Mouse (Mus musculus) heart, embryonic 11.5 days (tissue): Measurements from ENCODE around the gene Plcd1. TPM values are rescaled to one million over a fixed set of nuclear protein-coding genes. Genes with fewer than 3 reads are reported as not detected.
A peak's percentile ranks its signal among the peaks of the same experiment; 100 is the strongest.

ENCODE experiments used
- ATAC-seq: fragments of 200-750 bp; cut with Nextera tagmentation; replicated peaks from 2 replicates; pipeline ENCODE4 v1.8.0; 2017; ENCODE audit warnings: moderate library complexity; ENCODE audit not compliant: insufficient number of reproducible peaks, low FRiP score, low TSS enrichment
- H3K27ac ChIP-seq: fragments of 300-500 bp; sonication (generic); 2 replicates; pipeline ENCODE4 v1.5.1; 2014; ENCODE audit warnings: mild to moderate bottlenecking, low read depth, low read length
- H3K27me3 ChIP-seq: fragments of 300-500 bp; sonication (generic); 2 replicates; pipeline ENCODE4 v1.6.1; 2014; ENCODE audit warnings: mild to moderate bottlenecking, low read length, mixed read lengths; ENCODE audit not compliant: control insufficient read depth, insufficient read depth
- H3K36me3 ChIP-seq: fragments of 300-500 bp; sonication (generic); 2 replicates; pipeline ENCODE4 v1.6.1; 2014; ENCODE audit warnings: mild to moderate bottlenecking, low read length, moderate library complexity, mixed read lengths; ENCODE audit not compliant: control insufficient read depth, insufficient read depth
- H3K4me1 ChIP-seq: fragments of 300-500 bp; sonication (generic); 2 replicates; pipeline ENCODE4 v1.6.1; 2014; ENCODE audit warnings: low read length; ENCODE audit not compliant: control insufficient read depth, insufficient read depth
- H3K4me2 ChIP-seq: fragments of 300-500 bp; sonication (generic); 2 replicates; pipeline ENCODE4 v1.6.1; 2014; ENCODE audit warnings: mild to moderate bottlenecking, moderate library complexity
- H3K4me3 ChIP-seq: fragments of 300-500 bp; sonication (generic); 2 replicates; pipeline ENCODE4 v1.5.1; 2014; ENCODE audit warnings: low read depth, low read length
- H3K9ac ChIP-seq: fragments of 300-500 bp; sonication (generic); 2 replicates; pipeline ENCODE4 v1.6.1; 2014; ENCODE audit warnings: mild to moderate bottlenecking, low read depth, low read length, moderate library complexity
- H3K9me3 ChIP-seq: fragments of 300-500 bp; sonication (generic); replicated peaks from 2 replicates; pipeline ENCODE4 v1.6.1; 2016; ENCODE audit warnings: low read length; ENCODE audit not compliant: control insufficient read depth
- WGBS: fragments of 180-500 bp; shearing (Covaris S2); extraction: QIAGEN DNeasy Blood & Tissue Kit; methylation state at CpG from one replicate; pipeline ENCODE4 v1.1.7; 2014; ENCODE audit not compliant: insufficient replicate concordance; 5-methylcytosine and 5-hydroxymethylcytosine counted together
- polyA plus RNA-seq: library from polyadenylated mRNA; unstranded; fragments of >200 nt; fragmentation: Nextera tagmentation; extraction: Ambion mirVana; gene quantifications from 2 replicates; pipeline ENCODE4 v1.2.1, GENCODE M21; 2014

Gene Plcd1
- polyA plus RNA-seq, 1 experiment from 2014 or later, result 18.2 TPM

GRCm38 (mm10) chr9:119067601-119068000, 25.7 kb downstream of the Plcd1 start:
- Histone ChIP-seq H3K4me3 (no peak overlapping the region), H3K9ac (no peak overlapping the region), H3K4me1 (peaks cover 7% of the 10 kb centered on the region), H3K4me2 (no peak overlapping the region), H3K27ac (no peak overlapping the region), H3K27me3 (no peaks in the 10 kb centered on the region), H3K9me3 (no peaks in the 10 kb centered on the region), H3K36me3 (peaks cover 7% of the 10 kb centered on the region; the same call in 1 of the 2 replicates)
- WGBS, result 3% methylated on average over 6 of the region's 6 CpGs
- no peak for ATAC-seq

- H3K4me3 ChIP-seq, result no peak overlapping the region
- no peak overlapping the region for H3K9ac ChIP-seq
- H3K36me3 ChIP-seq, result no peaks in the 10 kb centered on the region
- 55% methylated on average over 4 of the region's 4 CpGs for WGBS
- peaks cover 4% of the 10 kb centered on the region for H3K4me1 ChIP-seq
- no peak overlapping the region for H3K4me2 ChIP-seq
- no peaks in the 10 kb centered on the region for H3K27me3 ChIP-seq
- ATAC-seq, result no peak
- H3K27ac ChIP-seq, result no peak overlapping the region
- no peaks in the 10 kb centered on the region for H3K9me3 ChIP-seq
Measured at GRCm38 (mm10) chr9:119064296-119064695, 29.0 kb downstream of the Plcd1 start.

DNA sequence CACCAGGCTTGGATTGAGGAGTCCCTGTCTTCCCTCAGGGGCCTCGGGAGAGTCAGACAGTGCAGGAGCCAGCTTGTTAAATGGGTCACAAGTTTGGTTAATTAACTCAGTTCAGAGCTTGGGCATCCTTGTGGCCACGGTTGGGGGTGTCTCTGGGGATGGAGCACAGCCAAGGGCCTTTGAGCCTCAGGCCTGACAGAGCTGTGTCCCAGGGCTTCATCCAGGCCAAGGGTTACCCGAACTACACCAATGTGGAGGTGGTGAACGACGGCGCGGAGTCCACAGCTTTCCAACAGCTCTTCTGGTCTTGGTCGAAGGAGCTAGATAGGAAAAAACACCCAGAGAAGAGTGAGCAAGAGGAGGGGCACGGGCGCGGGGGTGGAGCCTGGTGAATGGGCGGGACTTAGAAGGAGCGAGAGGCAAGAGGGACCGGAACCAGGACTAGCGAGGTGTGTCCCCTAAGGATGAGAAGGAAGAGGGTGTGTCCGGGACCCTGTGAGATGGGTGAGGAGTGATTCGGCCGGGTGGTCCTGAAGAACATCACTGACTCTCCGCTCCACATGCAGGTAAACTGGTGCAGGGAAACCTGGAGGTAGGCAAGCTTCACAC, 30.2 kb downstream of the Plcd1 start:
- Histone ChIP-seq H3K36me3 (no peaks in the 10 kb centered on the region), H3K4me2 (peak overlapping the region; percentile 5; the same call in 1 of the 2 replicates), H3K9ac (no peak overlapping the region), H3K27me3 (no peaks in the 10 kb centered on the region), H3K4me3 (no peak overlapping the region), H3K4me1 (peaks cover 4% of the 10 kb centered on the region), H3K27ac (no peak overlapping the region), H3K9me3 (no peaks in the 10 kb centered on the region)
- WGBS, result 21% methylated on average over 19 of the region's 19 CpGs
- ATAC-seq, result no peak

- no peak for ATAC-seq
- H3K4me2 ChIP-seq, result no peak overlapping the region
- no peaks in the 10 kb centered on the region for H3K9me3 ChIP-seq
- 85% methylated on average over 10 of the region's 10 CpGs for WGBS
- no peaks in the 10 kb centered on the region for H3K27me3 ChIP-seq
- H3K27ac ChIP-seq, result no peak overlapping the region
- no peaks in the 10 kb centered on the region for H3K36me3 ChIP-seq
- H3K4me1 ChIP-seq, result peaks cover 4% of the 10 kb centered on the region
- H3K4me3 ChIP-seq, result no peak overlapping the region
- H3K9ac ChIP-seq, result no peak overlapping the region
Measured at GRCm38 (mm10) chr9:119060701-119061100, 32.6 kb downstream of the Plcd1 start.

DNA sequence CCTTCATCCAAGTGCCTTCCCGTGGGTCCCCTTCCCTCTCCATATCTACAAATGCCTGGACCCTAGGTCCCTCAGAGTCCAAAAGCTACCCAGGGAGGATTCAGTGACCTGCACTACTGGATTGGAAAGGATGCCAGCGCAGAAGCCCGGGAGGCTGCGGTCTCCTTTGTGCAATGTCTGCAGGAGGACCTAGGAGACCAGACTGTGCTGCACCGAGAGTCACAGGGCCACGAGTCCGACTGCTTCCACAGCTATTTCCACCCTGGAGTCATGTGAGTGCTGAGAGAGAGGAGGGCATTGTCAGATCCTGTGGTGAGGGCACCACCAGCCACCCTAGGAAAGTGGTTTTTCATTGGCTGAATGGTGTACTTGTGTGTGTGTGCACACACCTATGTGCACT, 35.1 kb downstream of the Plcd1 start:
- H3K9me3 ChIP-seq, result no peaks in the 10 kb centered on the region
- peaks cover 5% of the 10 kb centered on the region; the same call in 1 of the 2 replicates for H3K27me3 ChIP-seq
- no peak overlapping the region for H3K9ac ChIP-seq
- 68% methylated on average over 7 of the region's 7 CpGs for WGBS
- no peak overlapping the region for H3K27ac ChIP-seq
- H3K4me3 ChIP-seq, result no peak overlapping the region
- peaks cover 4% of the 10 kb centered on the region; the same call in 1 of the 2 replicates for H3K4me1 ChIP-seq
- H3K36me3 ChIP-seq, result no peaks in the 10 kb centered on the region
- H3K4me2 ChIP-seq, result no peak overlapping the region
- ATAC-seq, result no peak

- Histone ChIP-seq H3K27ac (no peak overlapping the region), H3K4me2 (no peak overlapping the region), H3K27me3 (peaks cover 5% of the 10 kb centered on the region; the same call in 1 of the 2 replicates), H3K4me3 (no peak overlapping the region), H3K4me1 (peaks cover 21% of the 10 kb centered on the region), H3K9me3 (no peaks in the 10 kb centered on the region), H3K9ac (no peak overlapping the region), H3K36me3 (no peaks in the 10 kb centered on the region)
- ATAC-seq, result no peak
- WGBS, result 87% methylated on average over 4 of the region's 4 CpGs
Measured at GRCm38 (mm10) chr9:119055336-119055735, 38.0 kb downstream of the Plcd1 start.

- Histone ChIP-seq H3K4me2 (no peak overlapping the region; the same call in 1 of the 2 replicates), H3K4me1 (peaks cover 21% of the 10 kb centered on the region)
Measured at GRCm38 (mm10) chr9:119053964-119054576, 39.2 kb downstream of the Plcd1 start.

GRCm38 (mm10) chr9:119052154-119052944, 41.0 kb downstream of the Plcd1 start, which contains the start of gene Vill:
TSS of gene Vill (plus strand) at chr9:119052778.
- Histone ChIP-seq H3K4me1 (peaks cover 21% of the 10 kb centered on the region), H3K9me3 (no peaks in the 10 kb centered on the region), H3K36me3 (no peaks in the 10 kb centered on the region), H3K27me3 (peaks cover 5% of the 10 kb centered on the region; the same call in 1 of the 2 replicates), H3K4me2 (peak within 1 kb of the TSS; percentile 87), H3K27ac (no peak within 1 kb of the TSS), H3K4me3 (peak within 1 kb of the TSS; percentile 48), H3K9ac (peak within 1 kb of the TSS; percentile 72)
- 7% methylated on average over 22 of the region's 22 CpGs for WGBS
- ATAC-seq, result peak; percentile 73

More at GRCm38 (mm10) chr9:119053964-119054576, 39.2 kb downstream of the Plcd1 start:
- WGBS, result 72% methylated on average over 9 of the region's 9 CpGs
- Histone ChIP-seq H3K27ac (no peak overlapping the region), H3K36me3 (no peaks in the 10 kb centered on the region), H3K4me3 (no peak overlapping the region), H3K27me3 (peaks cover 5% of the 10 kb centered on the region; the same call in 1 of the 2 replicates), H3K9ac (no peak overlapping the region), H3K9me3 (no peaks in the 10 kb centered on the region)
- ATAC-seq, result no peak
